Mouse (Mus musculus): ENCODE data around the gene Glod4.

GRCm38 (mm10) chr11:76125386-76125785 lies 118.1 kb downstream of the Glod4 start:
- TF ChIP-seq CTCF (IDR thresholded peaks at IDR 0.05; ENCODE audit: borderline replicate concordance, insufficient read depth, low read length) = no peak
- TF ChIP-seq POLR2A (IDR thresholded peaks at IDR 0.05; ENCODE audit: low read depth, low read length) = no peak
